Mouse (Mus musculus): ENCODE results near the gene Syngr4.

The Syngr4 gene

GRCm38 (mm10) chr7:45865925-45866910 is 30.3 kb downstream of the Syngr4 start:
- peak; percentile 98 for DNase-seq (ENCODE audit: low read depth)

GRCm38 (mm10) chr7:45864435-45864834 is 32.1 kb downstream of the Syngr4 start:
- no peak for DNase-seq (ENCODE audit: low read depth)

DNA sequence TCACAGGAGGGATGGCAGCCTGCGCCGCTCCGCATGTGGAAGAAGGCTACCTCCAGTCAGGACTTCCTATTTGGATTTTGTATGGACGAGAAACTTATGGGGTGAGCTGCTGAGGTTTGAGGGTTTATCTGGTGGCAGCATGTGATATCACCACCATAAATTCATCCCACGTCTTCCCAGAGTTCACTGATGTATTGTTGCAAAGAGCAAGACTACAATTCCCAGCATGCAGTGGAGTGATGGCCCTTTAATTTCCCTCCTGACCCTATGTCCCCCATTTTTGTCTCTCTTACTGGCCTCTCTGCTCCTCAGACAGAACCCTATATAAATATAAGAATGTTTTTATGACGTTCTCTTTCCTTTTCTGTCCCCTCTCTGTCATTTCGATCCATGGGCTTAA is 33.7 kb downstream of the Syngr4 start:
- DNase-seq (ENCODE audit: low read depth) = no peak

- DNase-seq (ENCODE audit: low read depth) = no peak
Observed at GRCm38 (mm10) chr7:45859008-45859407, 37.5 kb downstream of the Syngr4 start.

DNA sequence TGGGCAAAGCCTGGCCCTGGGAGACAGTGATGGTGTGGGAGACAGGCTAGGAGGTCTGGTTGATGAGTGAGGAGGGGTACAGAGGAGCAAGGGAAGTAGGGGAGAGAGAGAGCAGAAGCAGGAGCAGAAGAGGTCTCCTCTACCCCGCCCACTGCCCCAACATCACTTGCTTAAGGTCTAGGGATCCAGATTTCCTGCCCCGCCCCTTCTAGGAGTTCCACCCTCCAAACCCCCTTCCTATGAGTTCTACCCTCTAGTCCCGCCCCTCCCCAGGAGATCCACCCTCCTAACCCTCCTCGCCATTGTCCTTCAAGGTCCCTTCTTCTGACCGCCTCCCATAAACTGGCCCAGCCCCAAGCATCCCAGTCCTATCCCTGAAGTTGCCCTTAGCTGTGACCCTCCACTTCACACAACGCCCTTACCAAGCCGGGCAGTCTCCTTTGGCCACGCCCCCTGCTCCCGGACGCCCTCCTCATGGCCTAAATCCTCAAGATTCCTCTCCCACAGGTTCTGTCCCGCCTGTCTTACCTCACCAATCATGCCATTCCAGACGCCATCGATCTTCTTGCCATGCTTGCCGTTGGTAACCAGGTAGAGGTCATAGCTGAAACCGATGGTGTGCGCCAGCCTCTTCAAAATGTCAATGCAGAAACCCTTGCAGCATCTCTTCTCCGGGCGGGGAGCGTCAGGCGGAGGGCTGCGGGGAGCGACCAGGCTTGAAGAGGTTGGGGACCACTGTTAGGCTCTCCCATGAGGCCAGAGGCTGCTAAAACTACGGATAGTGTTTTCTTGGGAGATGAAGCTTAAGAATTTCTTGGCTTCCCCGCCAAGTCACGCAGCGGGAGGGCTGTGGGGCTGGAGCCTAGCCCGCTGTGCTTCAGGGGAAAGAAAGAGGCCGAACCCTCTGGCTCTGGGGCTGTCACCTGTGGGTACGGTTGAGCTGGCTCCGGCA is 39.3 kb downstream of the Syngr4 start:
- no peak for DNase-seq (ENCODE audit: low read depth)

DNA sequence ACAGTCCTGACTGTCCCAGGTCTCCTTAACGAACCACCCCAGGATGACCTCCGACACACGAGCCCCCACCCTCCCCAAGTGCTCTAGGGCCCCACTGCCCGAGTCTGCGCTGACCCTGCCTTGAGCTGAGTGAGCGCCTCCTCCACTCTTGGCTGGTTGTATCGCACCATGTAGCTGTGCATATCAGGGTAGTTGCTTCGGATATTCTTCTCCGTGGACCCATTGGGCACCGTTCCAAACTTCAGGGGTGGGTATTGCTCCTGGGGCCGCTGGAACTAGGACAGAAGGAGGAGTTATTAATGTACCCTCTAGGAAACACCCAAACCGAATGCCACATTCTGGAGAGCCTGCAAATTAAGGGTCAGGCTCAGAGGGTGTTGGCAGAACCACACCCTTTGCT is 43.4 kb downstream of the Syngr4 start:
- DNase-seq (ENCODE audit: low read depth) = no peak

- DNase-seq (ENCODE audit: low read depth) = no peak
Observed at GRCm38 (mm10) chr7:45850661-45851060, 45.9 kb downstream of the Syngr4 start.

- DNase-seq (ENCODE audit: low read depth) = no peak
Observed at GRCm38 (mm10) chr7:45848447-45849027, 48.0 kb downstream of the Syngr4 start.

DNA sequence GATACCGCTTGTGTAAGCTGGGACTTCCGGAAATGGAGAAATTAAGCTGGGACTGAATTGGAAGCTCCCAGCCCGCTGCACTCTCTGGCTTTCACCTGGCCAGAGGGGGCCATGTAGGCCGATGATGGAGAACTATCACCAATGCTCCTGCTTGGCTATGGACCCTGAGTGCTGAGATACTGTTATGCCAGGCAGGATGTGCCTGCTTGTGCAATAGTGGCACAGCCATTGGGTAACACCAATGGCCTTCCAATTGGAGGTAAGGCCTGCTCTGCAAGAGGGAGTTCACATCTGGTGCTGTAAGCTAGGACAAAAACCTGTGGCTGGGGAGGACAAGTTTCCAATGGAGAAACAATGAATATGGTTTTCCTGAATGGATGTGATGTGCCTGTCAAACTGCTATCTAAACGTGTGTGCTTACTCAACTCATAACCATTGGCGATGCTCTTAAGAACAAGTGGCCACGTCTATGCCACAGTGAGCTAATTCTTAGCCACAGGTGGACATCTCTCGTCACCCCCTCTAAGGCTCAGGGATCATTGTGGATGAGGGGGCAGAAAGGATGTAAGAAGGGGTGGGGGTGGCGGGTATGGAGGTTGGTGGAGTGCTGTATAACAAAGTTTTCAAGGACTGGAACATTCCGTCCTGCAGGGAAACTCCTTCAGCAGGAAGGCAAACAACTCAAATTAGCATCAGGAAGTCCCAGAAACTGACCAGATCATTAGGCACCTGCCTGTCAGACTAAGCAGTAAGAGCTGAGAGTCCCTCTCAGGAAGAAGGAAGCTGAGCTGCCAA is 53.4 kb downstream of the Syngr4 start:
- DNase-seq (ENCODE audit: low read depth) = no peak
